Comparison of ENCODE assay signal across 8 mouse cellular contexts in genomic region chr3:130180181-130180940, GRCm38 (mm10). TPM values are rescaled to one million over a fixed set of nuclear protein-coding genes. Genes with fewer than 3 reads are reported as not detected.
DNase-seq lines count a peak whose midpoint lies in the region; ATAC-seq and TF ChIP-seq lines count a peak whose summit lies in the region.

No protein-coding gene starts in this region.

- no peak overlapping the region for H3K27ac ChIP-seq in ES-Bruce4 (ENCODE audit: insufficient read depth, low read length)
- peak overlapping the region; percentile 37; the same call in 1 of the 2 replicates for H3K27ac ChIP-seq in hindbrain, embryonic 12.5 days
- H3K27ac ChIP-seq in lung, embryonic 14.5 days (ENCODE audit: low read depth), result peak overlapping the region; percentile 71; the same call in 1 of the 2 replicates

- no peaks in the 10 kb centered on the region for H3K9me3 ChIP-seq in ES-Bruce4 (replicated peaks; ENCODE audit: control insufficient read depth, insufficient read depth, low read length, poor library complexity, severe bottlenecking)
- H3K9me3 ChIP-seq in hindbrain, embryonic 12.5 days (replicated peaks), result no peaks in the 10 kb centered on the region
- H3K9me3 ChIP-seq in lung, embryonic 14.5 days (ENCODE audit: low read depth, low read length), result no peaks in the 10 kb centered on the region

- H3K27me3 ChIP-seq in ES-Bruce4 (ENCODE audit: control insufficient read depth, insufficient read depth, low read length, poor library complexity, severe bottlenecking), result peaks cover 10% of the 10 kb centered on the region; the same call in 1 of the 2 replicates
- peaks cover 11% of the 10 kb centered on the region for H3K27me3 ChIP-seq in hindbrain, embryonic 12.5 days
- H3K27me3 ChIP-seq in lung, embryonic 14.5 days (ENCODE audit: insufficient read depth, low read length), result peaks cover 9% of the 10 kb centered on the region

- no peak for TF ChIP-seq POLR2A in ES-Bruce4 (IDR thresholded peaks at IDR 0.05; ENCODE audit: insufficient read depth, low read length)

- peak overlapping the region; percentile 48; the same call in 1 of the 2 replicates for H3K9ac ChIP-seq in ES-Bruce4 (ENCODE audit: low read depth, poor library complexity, severe bottlenecking)
- H3K9ac ChIP-seq in hindbrain, embryonic 12.5 days, result peak overlapping the region; percentile 57
- peak overlapping the region; percentile 63 for H3K9ac ChIP-seq in lung, embryonic 14.5 days

- H3K36me3 ChIP-seq in ES-Bruce4 (ENCODE audit: control insufficient read depth, insufficient read depth, low read length, poor library complexity, severe bottlenecking), result no peaks in the 10 kb centered on the region
- no peaks in the 10 kb centered on the region for H3K36me3 ChIP-seq in hindbrain, embryonic 12.5 days
- H3K36me3 ChIP-seq in lung, embryonic 14.5 days (ENCODE audit: insufficient read depth), result no peaks in the 10 kb centered on the region

- peak overlapping the region; percentile 99 for H3K4me2 ChIP-seq in hindbrain, embryonic 12.5 days (replicated peaks)
- peak overlapping the region; percentile 99 for H3K4me2 ChIP-seq in lung, embryonic 14.5 days

- DNase-seq in cerebellum, postnatal 10 days, result peak; percentile 80 to 85
- DNase-seq in frontal cortex, postnatal 25 days (ENCODE audit: low spot score in 2 of 2), result peak; percentile 51 to 56
- peak; percentile 87 for DNase-seq in layer of hippocampus, adult 9-11 months
- peak; percentile 94 for DNase-seq in lung, embryonic 14.5 days
- DNase-seq in ovary, adult 18-20 months (ENCODE audit: low spot score), result peak; percentile 88
- peak; percentile 63 for DNase-seq in thymus, postnatal 0 days (ENCODE audit: low spot score)

- TF ChIP-seq EP300 in ES-Bruce4 (IDR thresholded peaks at IDR 0.05; ENCODE audit: insufficient read depth, low read depth, low read length), result no peak

- peak overlapping the region; percentile 20 for H3K4me3 ChIP-seq in ES-Bruce4 (ENCODE audit: low read depth, low read length)
- H3K4me3 ChIP-seq in hindbrain, embryonic 12.5 days, result peak overlapping the region; percentile 55
- H3K4me3 ChIP-seq in lung, embryonic 14.5 days (ENCODE audit: low read depth, low read length), result peak overlapping the region; percentile 62

- ATAC-seq in hindbrain, embryonic 12.5 days (ENCODE audit: low FRiP score), result peak; percentile 95
- peak; percentile 99 for ATAC-seq in lung, embryonic 14.5 days (ENCODE audit: insufficient read depth)

- TF ChIP-seq CTCF in ES-Bruce4 (IDR thresholded peaks at IDR 0.05; ENCODE audit: low read depth, low read length), result no peak
- TF ChIP-seq CTCF in lung, embryonic 14.5 days (IDR thresholded peaks at IDR 0.05; ENCODE audit: low read depth), result peak; percentile 25

- WGBS in hindbrain, embryonic 12.5 days, result under 1% methylated on average over 40 of the region's 40 CpGs
- WGBS in lung, embryonic 14.5 days, result under 1% methylated on average over 40 of the region's 40 CpGs

- no peaks in the 10 kb centered on the region for H3K4me1 ChIP-seq in ES-Bruce4 (ENCODE audit: control insufficient read depth, insufficient read depth, low read length)
- peaks cover 15% of the 10 kb centered on the region for H3K4me1 ChIP-seq in hindbrain, embryonic 12.5 days
- H3K4me1 ChIP-seq in lung, embryonic 14.5 days (ENCODE audit: insufficient read depth), result no peaks in the 10 kb centered on the region

RNA-seq across cellular contexts. Expression of gene Col25a1, which starts 49.1 kb away (rescaled TPM):
- 0.85 and 0.87 TPM in 2 replicates for polyA plus RNA-seq in ES-Bruce4 (2011; ENCODE audit: insufficient read depth, insufficient read length, low read depth, missing spikeins)
- polyA plus RNA-seq in hindbrain, embryonic 12.5 days (2016; fragmentation: Nextera tagmentation; extraction: Ambion mirVana), result 10.0 and 11.8 TPM in 2 replicates
- polyA plus RNA-seq in lung, embryonic 14.5 days (2014; fragmentation: Nextera tagmentation; extraction: Ambion mirVana), result 15.8 and 17.0 TPM in 2 replicates
- 0.22 and 0.31 TPM in 2 replicates for polyA plus RNA-seq in thymus, postnatal 0 days (2015; fragmentation: Nextera tagmentation; extraction: Ambion mirVana)
